Mouse (Mus musculus): ENCODE measurements around the gene Mrm1. TPM values are rescaled to one million over a fixed set of nuclear protein-coding genes. Genes with fewer than 3 reads are reported as not detected.

The Mrm1 gene
- 10 to 100 TPM in 1 of 2 experiments, 1 to 10 TPM in 1; 7.4 to 16.0 TPM for polyA plus RNA-seq (2012; fragmentation: generic; extraction: Trizol)

GRCm38 (mm10) chr11:84818961-84819692 is at the start of gene Mrm1:
Gene Mrm1, minus strand, starts transcription at chr11:84819515.

GRCm38 (mm10) chr11:84828516-84829399 is 9.4 kb upstream of the Mrm1 start, which contains the start of gene Dhrs11:
Gene Dhrs11, minus strand, starts transcription at chr11:84828994.

Other genes starting within 250 kb of the Mrm1 start
- 10 to 100 TPM in 1 of 2 experiments, 1 to 10 TPM in 1; 9.2 to 21.6 TPM for gene Dhrs11, start 9.5 kb upstream of the Mrm1 start, polyA plus RNA-seq (2012; fragmentation: generic; extraction: Trizol)
- gene Ggnbp2, start 51.3 kb upstream of the Mrm1 start, polyA plus RNA-seq (2012; fragmentation: generic; extraction: Trizol) = 10 to 100 TPM in 1 of 2 experiments, 1 to 10 TPM in 1; 9.4 to 33.0 TPM
- 1 to 10 TPM; 2.0 to 5.5 TPM for gene Myo19, start 60.6 kb upstream of the Mrm1 start, polyA plus RNA-seq (2012; fragmentation: generic; extraction: Trizol)
- gene Pigw, start 60.8 kb upstream of the Mrm1 start, polyA plus RNA-seq (2012; fragmentation: generic; extraction: Trizol) = 1 to 10 TPM in 1 of 2 experiments, under 1 TPM in 1; 0.32 to 1.5 TPM
- 10 to 100 TPM; 27.1 to 32.4 TPM for gene Znhit3, start 96.9 kb upstream of the Mrm1 start, polyA plus RNA-seq (2012; fragmentation: generic; extraction: Trizol)
- not detected for gene Car4, start 138.3 kb upstream of the Mrm1 start, polyA plus RNA-seq (2012; fragmentation: generic; extraction: Trizol)

Data from C3H10T1/2 (cell line).